Mouse (Mus musculus) lung, postnatal 0 days (tissue): ENCODE measurements at regions not wholly inside any gene's neighbourhood (a gene's known extent, or its start where the extent isn't known, plus 50 kb on each side); places are given as distances from the start of the nearest gene placed in this dataset.

Experiments used
- CTCF ChIP-seq: IDR thresholded peaks from 2 replicates; pipeline ENCODE4 v1.5.1; 2016; ENCODE audit warnings: antibody characterized with exemption, mild to moderate bottlenecking
- EP300 ChIP-seq: IDR thresholded peaks from 2 replicates; pipeline ENCODE4 v1.6.1; 2016; ENCODE audit warnings: antibody characterized with exemption, mild to moderate bottlenecking, control low read depth

- no peak for TF ChIP-seq EP300
- TF ChIP-seq CTCF: no peak
Measured at GRCm38 (mm10) chr14:105647166-105647565, 249.5 kb downstream of the Spry2 start.
